Mouse (Mus musculus): ENCODE data around the gene Tmprss11f. TPM values are rescaled to one million over a fixed set of nuclear protein-coding genes. Genes with fewer than 3 reads are reported as not detected.

Gene Tmprss11f
- polyA plus RNA-seq, 1 experiment from 2014 or later = 1.7 TPM

GRCm38 (mm10) chr5:86528725-86529124 lies 103.5 kb downstream of the Tmprss11f start:
- ATAC-seq (ENCODE audit: insufficient number of reproducible peaks, low FRiP score, low TSS enrichment, low read depth) = no peak
- Histone ChIP-seq H3K36me3 (no peaks in the 10 kb centered on the region), H3K27ac (replicated peaks) (no peak overlapping the region), H3K9me3 (replicated peaks) (no peaks in the 10 kb centered on the region), H3K4me2 (replicated peaks) (no peak overlapping the region), H3K4me3 (replicated peaks) (no peak overlapping the region), H3K27me3 (no peaks in the 10 kb centered on the region), H3K9ac (no peak overlapping the region), H3K4me1 (no peaks in the 10 kb centered on the region)
- WGBS = 49% methylated on average over 2 of the region's 2 CpGs

- 55% methylated on average over 9 of the region's 9 CpGs for WGBS
- no peaks in the 10 kb centered on the region for H3K27me3 ChIP-seq
- H3K36me3 ChIP-seq = no peaks in the 10 kb centered on the region
- H3K9me3 ChIP-seq (replicated peaks) = no peaks in the 10 kb centered on the region
- no peak within 1 kb of the TSS for H3K4me3 ChIP-seq (replicated peaks)
- H3K27ac ChIP-seq (replicated peaks) = no peak within 1 kb of the TSS
- H3K4me2 ChIP-seq (replicated peaks) = no peak within 1 kb of the TSS
- no peaks in the 10 kb centered on the region for H3K4me1 ChIP-seq
- no peak for ATAC-seq (ENCODE audit: insufficient number of reproducible peaks, low FRiP score, low TSS enrichment, low read depth)
- H3K9ac ChIP-seq = no peak within 1 kb of the TSS
Measured at GRCm38 (mm10) chr5:86518500-86518899, 113.7 kb downstream of the Tmprss11f start, which contains the start of gene Tmprss11g. Gene Tmprss11g (minus strand): TSS chr5:86518600.

- H3K4me1 ChIP-seq = no peaks in the 10 kb centered on the region
- no peaks in the 10 kb centered on the region for H3K9me3 ChIP-seq (replicated peaks)
- no peak overlapping the region for H3K27ac ChIP-seq (replicated peaks)
- ATAC-seq (ENCODE audit: insufficient number of reproducible peaks, low FRiP score, low TSS enrichment, low read depth) = no peak
- WGBS = 69% methylated on average over 5 of the region's 5 CpGs
- no peaks in the 10 kb centered on the region for H3K36me3 ChIP-seq
- H3K9ac ChIP-seq = no peak overlapping the region
- H3K4me2 ChIP-seq (replicated peaks) = no peak overlapping the region
- no peak overlapping the region for H3K4me3 ChIP-seq (replicated peaks)
- no peaks in the 10 kb centered on the region for H3K27me3 ChIP-seq
Measured at GRCm38 (mm10) chr5:86511538-86511937, 120.7 kb downstream of the Tmprss11f start.

- no peak overlapping the region for H3K9ac ChIP-seq
- 52% methylated on average over 1 of the region's 1 CpGs for WGBS
- ATAC-seq (ENCODE audit: insufficient number of reproducible peaks, low FRiP score, low TSS enrichment, low read depth) = no peak
Measured at GRCm38 (mm10) chr5:86493453-86493852, 138.8 kb downstream of the Tmprss11f start.

GRCm38 (mm10) chr5:86482562-86482961 lies 149.7 kb downstream of the Tmprss11f start:
- Histone ChIP-seq H3K9ac (no peak overlapping the region), H3K27me3 (no peaks in the 10 kb centered on the region), H3K4me1 (no peaks in the 10 kb centered on the region), H3K36me3 (no peaks in the 10 kb centered on the region), H3K4me3 (replicated peaks) (no peak overlapping the region), H3K4me2 (replicated peaks) (no peak overlapping the region), H3K9me3 (replicated peaks) (no peaks in the 10 kb centered on the region), H3K27ac (replicated peaks) (no peak overlapping the region)
- 71% methylated on average over 2 of the region's 2 CpGs for WGBS
- no peak for ATAC-seq (ENCODE audit: insufficient number of reproducible peaks, low FRiP score, low TSS enrichment, low read depth)

More at GRCm38 (mm10) chr5:86493453-86493852, 138.8 kb downstream of the Tmprss11f start:
- Histone ChIP-seq H3K27me3 (no peaks in the 10 kb centered on the region), H3K36me3 (no peaks in the 10 kb centered on the region), H3K27ac (replicated peaks) (no peak overlapping the region), H3K4me1 (no peaks in the 10 kb centered on the region), H3K4me2 (replicated peaks) (no peak overlapping the region), H3K4me3 (replicated peaks) (no peak overlapping the region), H3K9me3 (replicated peaks) (no peaks in the 10 kb centered on the region)

- H3K36me3 ChIP-seq = no peaks in the 10 kb centered on the region
- WGBS = 75% methylated on average over 1 of the region's 1 CpGs
- no peaks in the 10 kb centered on the region for H3K4me1 ChIP-seq
- H3K4me3 ChIP-seq (replicated peaks) = no peak overlapping the region
- H3K9me3 ChIP-seq (replicated peaks) = no peaks in the 10 kb centered on the region
- no peak overlapping the region for H3K4me2 ChIP-seq (replicated peaks)
- H3K9ac ChIP-seq = no peak overlapping the region
- H3K27me3 ChIP-seq = no peaks in the 10 kb centered on the region
- H3K27ac ChIP-seq (replicated peaks) = no peak overlapping the region
- ATAC-seq (ENCODE audit: insufficient number of reproducible peaks, low FRiP score, low TSS enrichment, low read depth) = no peak
Measured at GRCm38 (mm10) chr5:86482031-86482430, 150.2 kb downstream of the Tmprss11f start.

- Histone ChIP-seq H3K4me1 (no peaks in the 10 kb centered on the region), H3K36me3 (no peaks in the 10 kb centered on the region), H3K9ac (no peak overlapping the region), H3K9me3 (replicated peaks) (no peaks in the 10 kb centered on the region), H3K4me2 (replicated peaks) (no peak overlapping the region), H3K4me3 (replicated peaks) (no peak overlapping the region), H3K27me3 (no peaks in the 10 kb centered on the region), H3K27ac (replicated peaks) (no peak overlapping the region)
- 73% methylated on average over 9 of the region's 9 CpGs for WGBS
- ATAC-seq (ENCODE audit: insufficient number of reproducible peaks, low FRiP score, low TSS enrichment, low read depth) = no peak
Measured at GRCm38 (mm10) chr5:86473859-86474258, 158.4 kb downstream of the Tmprss11f start.

Other genes starting within 250 kb of the Tmprss11f start
- gene Tmprss11a, start 163.4 kb downstream of the Tmprss11f start, polyA plus RNA-seq (2015; fragmentation: Nextera tagmentation; extraction: Ambion mirVana) = 4.0 and 4.5 TPM in 2 replicates
- gene Tmprss11g, start 113.8 kb downstream of the Tmprss11f start, polyA plus RNA-seq (2015; fragmentation: Nextera tagmentation; extraction: Ambion mirVana) = 0.97 and 1.2 TPM in 2 replicates
- 3.0 and 3.5 TPM in 2 replicates for gene Tmprss11b, start 43.9 kb upstream of the Tmprss11f start, polyA plus RNA-seq (2015; fragmentation: Nextera tagmentation; extraction: Ambion mirVana)
- 0.77 and 1.0 TPM in 2 replicates for gene Tmprss11e, start 113.4 kb upstream of the Tmprss11f start, polyA plus RNA-seq (2015; fragmentation: Nextera tagmentation; extraction: Ambion mirVana)
- gene Ythdc1, start 171.8 kb upstream of the Tmprss11f start, polyA plus RNA-seq (2015; fragmentation: Nextera tagmentation; extraction: Ambion mirVana) = 40.7 and 40.8 TPM in 2 replicates

Measured in embryonic facial prominence, embryonic 15.5 days (tissue).